ENCODE assay signal across 8 mouse cellular contexts in the genomic region with DNA sequence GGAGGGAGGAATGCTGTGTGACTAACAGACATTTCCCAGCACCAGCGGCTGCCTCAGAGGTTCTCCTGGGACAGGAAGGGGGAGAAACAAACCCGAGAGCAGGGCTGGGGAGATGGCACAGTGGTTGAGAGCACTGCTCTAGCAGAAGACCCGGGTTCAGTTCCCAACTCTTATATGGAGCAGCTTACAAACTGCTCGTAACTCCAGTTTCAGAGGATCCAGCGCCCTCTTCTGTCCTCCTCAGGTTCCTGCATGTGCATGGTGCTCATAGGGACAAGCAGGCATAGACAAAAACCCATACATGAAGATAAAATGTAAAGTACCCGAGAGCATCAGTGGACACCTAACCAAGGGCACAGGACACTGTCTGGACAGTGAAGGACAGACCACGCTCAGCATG. TPM values are rescaled to one million over a fixed set of nuclear protein-coding genes. Genes with fewer than 3 reads are reported as not detected.
DNase-seq lines count a peak whose midpoint lies in the region; ATAC-seq and TF ChIP-seq lines count a peak whose summit lies in the region.
"Had no signal": no experiment of that assay in that cellular context is flagged by ENCODE, and none has a peak within 500 bp of the region (broad histone marks: within the 10 kb centered on the region; RNA-seq: fewer than 3 reads in every experiment).

No protein-coding gene starts in this region.

- no peak overlapping the region for H3K4me3 ChIP-seq in intestine, postnatal 0 days (ENCODE audit: low read depth, low read length)
- no peak overlapping the region for H3K4me3 ChIP-seq in intestine, embryonic 16.5 days (ENCODE audit: low read length)
- no peak overlapping the region for H3K4me3 ChIP-seq in lung, postnatal 0 days (ENCODE audit: low read depth, low read length)

- H3K27me3 ChIP-seq in intestine, postnatal 0 days (replicated peaks; ENCODE audit: control insufficient read depth, insufficient read depth, low read length) = peaks cover 22% of the 10 kb centered on the region
- peaks cover 11% of the 10 kb centered on the region; the same call in 1 of the 2 replicates for H3K27me3 ChIP-seq in intestine, embryonic 16.5 days (replicated peaks; ENCODE audit: control insufficient read depth, insufficient read depth, low read length)
- no peaks in the 10 kb centered on the region for H3K27me3 ChIP-seq in lung, postnatal 0 days (replicated peaks; ENCODE audit: insufficient read depth, low read length)

- TF ChIP-seq EP300 in lung, postnatal 0 days (IDR thresholded peaks at IDR 0.05) = no peak

- no peak overlapping the region for H3K27ac ChIP-seq in intestine, postnatal 0 days (ENCODE audit: low read depth, low read length)
- no peak overlapping the region for H3K27ac ChIP-seq in intestine, embryonic 16.5 days (ENCODE audit: low read length)
- H3K27ac ChIP-seq in lung, postnatal 0 days (ENCODE audit: low read length) = no peak overlapping the region

- H3K4me1 ChIP-seq in intestine, postnatal 0 days (replicated peaks; ENCODE audit: control insufficient read depth, insufficient read depth, low read length) = no peaks in the 10 kb centered on the region
- no peaks in the 10 kb centered on the region for H3K4me1 ChIP-seq in intestine, embryonic 16.5 days (ENCODE audit: control insufficient read depth, insufficient read depth, low read length)
- H3K4me1 ChIP-seq in lung, postnatal 0 days (ENCODE audit: insufficient read depth, low read depth, low read length) = peaks cover 11% of the 10 kb centered on the region; the same call in 1 of the 2 replicates

- peak; percentile 69 for TF ChIP-seq CTCF in intestine, postnatal 0 days (IDR thresholded peaks at IDR 0.05; ENCODE audit: low read depth)
- TF ChIP-seq CTCF in lung, postnatal 0 days (IDR thresholded peaks at IDR 0.05) = peak; percentile 76

- ATAC-seq in intestine, postnatal 0 days = no peak
- ATAC-seq in intestine, embryonic 16.5 days = no peak
- ATAC-seq in lung, postnatal 0 days = peak; percentile 34; the same call in 1 of the 2 replicates

- no peaks in the 10 kb centered on the region for H3K9me3 ChIP-seq in intestine, postnatal 0 days (ENCODE audit: control insufficient read depth)
- no peaks in the 10 kb centered on the region for H3K9me3 ChIP-seq in intestine, embryonic 16.5 days (ENCODE audit: control insufficient read depth, low read length)
- no peaks in the 10 kb centered on the region for H3K9me3 ChIP-seq in lung, postnatal 0 days (ENCODE audit: low read length)

- no peak overlapping the region for H3K4me2 ChIP-seq in intestine, postnatal 0 days (replicated peaks; ENCODE audit: low read depth)
- H3K4me2 ChIP-seq in intestine, embryonic 16.5 days (ENCODE audit: low read depth, low read length) = no peak overlapping the region
- H3K4me2 ChIP-seq in lung, postnatal 0 days (replicated peaks; ENCODE audit: low read depth, low read length) = no peak overlapping the region

- 27% methylated on average over 7 of the region's 7 CpGs for WGBS in intestine, postnatal 0 days
- WGBS in intestine, embryonic 16.5 days = 21% methylated on average over 7 of the region's 7 CpGs
- WGBS in lung, postnatal 0 days = 14% methylated on average over 7 of the region's 7 CpGs

- H3K9ac ChIP-seq in intestine, postnatal 0 days (ENCODE audit: low read depth, low read length) = no peak overlapping the region
- H3K9ac ChIP-seq in intestine, embryonic 16.5 days (ENCODE audit: low read depth, low read length) = no peak overlapping the region
- H3K9ac ChIP-seq in lung, postnatal 0 days (replicated peaks; ENCODE audit: low read depth) = no peak overlapping the region

- no peaks in the 10 kb centered on the region for H3K36me3 ChIP-seq in intestine, postnatal 0 days (ENCODE audit: control insufficient read depth, insufficient read depth)
- no peaks in the 10 kb centered on the region for H3K36me3 ChIP-seq in intestine, embryonic 16.5 days (ENCODE audit: control insufficient read depth, insufficient read depth, low read length)
- H3K36me3 ChIP-seq in lung, postnatal 0 days (ENCODE audit: insufficient read depth, low read length) = no peaks in the 10 kb centered on the region

- peak; percentile 61 for DNase-seq in MEL-GATA-1-ER (ENCODE audit: extremely low read depth, low read depth)
- peak; percentile 39 to 55 for DNase-seq in cerebellum, postnatal 36 days
- DNase-seq in lung, postnatal 0 days (ENCODE audit: low spot score) = peak; percentile 74
- no peak for DNase-seq in gastrocnemius, postnatal 25 days
- no peak for DNase-seq in heart, adult 8-10 months (ENCODE audit: low spot score)

RNA-seq across cellular contexts. Expression of a gene that starts 18.6 kb away (rescaled TPM):
- not detected in 2 replicates for polyA plus RNA-seq in intestine, postnatal 0 days (2015; fragmentation: Nextera tagmentation; extraction: Ambion mirVana)
- not detected in 2 replicates for polyA plus RNA-seq in intestine, embryonic 16.5 days (2015; fragmentation: Nextera tagmentation; extraction: Ambion mirVana)
- polyA plus RNA-seq in lung, postnatal 0 days (2015; fragmentation: Nextera tagmentation; extraction: Ambion mirVana) = not detected in 2 replicates
- total RNA-seq in gastrocnemius, postnatal 25 days (2021) = not detected
- total RNA-seq in heart, adult 8-10 months (2022) = not detected
- polyA plus RNA-seq: heart, embryonic 14.5 days had no signal

RNA-seq across cellular contexts. Expression of a gene that starts 19.7 kb away (rescaled TPM):
- polyA plus RNA-seq in intestine, postnatal 0 days (2015; fragmentation: Nextera tagmentation; extraction: Ambion mirVana) = not detected in 2 replicates
- 0.04 and 0.07 TPM in 2 replicates for polyA plus RNA-seq in intestine, embryonic 16.5 days (2015; fragmentation: Nextera tagmentation; extraction: Ambion mirVana)
- not detected in 2 replicates for polyA plus RNA-seq in lung, postnatal 0 days (2015; fragmentation: Nextera tagmentation; extraction: Ambion mirVana)
- total RNA-seq in gastrocnemius, postnatal 25 days (2021) = not detected
- total RNA-seq in heart, adult 8-10 months (2022) = under 1 TPM in 1 of 4 experiments, not detected in 3; 0.09 TPM
- polyA plus RNA-seq: heart, embryonic 14.5 days had no signal

RNA-seq across cellular contexts. Expression of a gene that starts 19.7 kb away (rescaled TPM):
- polyA plus RNA-seq in intestine, postnatal 0 days (2015; fragmentation: Nextera tagmentation; extraction: Ambion mirVana) = 0.08 TPM in 1 of 2 replicates, not detected in the other
- polyA plus RNA-seq in intestine, embryonic 16.5 days (2015; fragmentation: Nextera tagmentation; extraction: Ambion mirVana) = not detected in 2 replicates
- polyA plus RNA-seq in lung, postnatal 0 days (2015; fragmentation: Nextera tagmentation; extraction: Ambion mirVana) = 0.79 TPM in 1 of 2 replicates, not detected in the other
- not detected for total RNA-seq in gastrocnemius, postnatal 25 days (2021)
- total RNA-seq in heart, adult 8-10 months (2022) = not detected
- polyA plus RNA-seq: heart, embryonic 14.5 days had no signal

Comparison
In these comparisons a context has a peak if more than half of its experiments do, and no peak if none do; other contexts are left out.
1. DNase-seq: peak in MEL-GATA-1-ER (single experiment), cerebellum, postnatal 36 days (2 of 2) and lung, postnatal 0 days (single experiment); none in gastrocnemius, postnatal 25 days (single experiment) and heart, adult 8-10 months (single experiment).